Mouse (Mus musculus): ENCODE data around the gene Chchd6. TPM values are rescaled to one million over a fixed set of nuclear protein-coding genes. Genes with fewer than 3 reads are reported as not detected.

Gene Chchd6
- total and polyA plus RNA-seq, 3 experiments, result 4.7 to 15.8 (median 7.1) TPM

GRCm38 (mm10) chr6:89345855-89346254, 249.6 kb downstream of the Chchd6 start:
- ATAC-seq (ENCODE audit: extremely low read depth, insufficient number of reproducible peaks, low FRiP score, poor library complexity, severe bottlenecking), result no peak
- TF ChIP-seq POLR2AphosphoS5 (IDR thresholded peaks at IDR 0.05; ENCODE audit: insufficient replicate concordance, low read depth, low read length) (no peak), CTCF (IDR thresholded peaks at IDR 0.05; ENCODE audit: low read depth, low read length) (no peak)
- H3K36me3 ChIP-seq (replicated peaks), result peaks cover 98% of the 10 kb centered on the region
- DNase-seq (ENCODE audit: low spot score), result no peak
- H3K27me3 ChIP-seq (ENCODE audit: insufficient read depth, low read length), result no peaks in the 10 kb centered on the region
- peaks cover 14% of the 10 kb centered on the region for H3K4me1 ChIP-seq (ENCODE audit: insufficient read depth, low read depth, low read length)
- H3K4me3 ChIP-seq (ENCODE audit: low read depth, low read length), result no peak overlapping the region
- no peaks in the 10 kb centered on the region for H3K9me3 ChIP-seq (replicated peaks)

DNA sequence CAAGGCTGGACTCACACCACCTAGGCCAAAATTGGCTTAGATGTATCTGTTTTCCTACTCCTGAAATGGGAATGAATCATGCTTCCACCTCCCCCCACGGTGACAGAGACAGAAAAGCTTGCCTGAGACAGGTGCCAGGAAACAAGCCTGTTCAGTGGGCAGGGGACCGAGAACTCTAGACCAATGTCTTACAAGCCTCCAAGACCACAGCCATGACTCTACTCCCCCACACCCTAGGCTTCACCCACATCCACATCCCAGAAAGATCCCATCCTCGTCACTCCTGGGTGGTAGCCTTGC, 250.0 kb downstream of the Chchd6 start:
- H3K4me1 ChIP-seq (ENCODE audit: insufficient read depth, low read depth, low read length), result peaks cover 14% of the 10 kb centered on the region
- peaks cover 98% of the 10 kb centered on the region for H3K36me3 ChIP-seq (replicated peaks)
- no peak overlapping the region for H3K4me3 ChIP-seq (ENCODE audit: low read depth, low read length)
- H3K27me3 ChIP-seq (ENCODE audit: insufficient read depth, low read length), result no peaks in the 10 kb centered on the region
- DNase-seq (ENCODE audit: low spot score), result no peak
- no peaks in the 10 kb centered on the region for H3K9me3 ChIP-seq (replicated peaks)
- ATAC-seq (ENCODE audit: extremely low read depth, insufficient number of reproducible peaks, low FRiP score, poor library complexity, severe bottlenecking), result no peak
- TF ChIP-seq POLR2AphosphoS5 (IDR thresholded peaks at IDR 0.05; ENCODE audit: insufficient replicate concordance, low read depth, low read length), result no peak
- TF ChIP-seq GATA1 (IDR thresholded peaks at IDR 0.05; ENCODE audit: borderline replicate concordance, low read length), result no peak
- no peak for TF ChIP-seq GATA2 (IDR thresholded peaks at IDR 0.05; ENCODE audit: borderline replicate concordance, low read depth, low read length)
- TF ChIP-seq CTCF (IDR thresholded peaks at IDR 0.05; ENCODE audit: low read depth, low read length), result no peak
- TF ChIP-seq TAL1 (conservative IDR thresholded peaks at IDR 0.05; ENCODE audit: low read depth, low read length), result no peak

DNA sequence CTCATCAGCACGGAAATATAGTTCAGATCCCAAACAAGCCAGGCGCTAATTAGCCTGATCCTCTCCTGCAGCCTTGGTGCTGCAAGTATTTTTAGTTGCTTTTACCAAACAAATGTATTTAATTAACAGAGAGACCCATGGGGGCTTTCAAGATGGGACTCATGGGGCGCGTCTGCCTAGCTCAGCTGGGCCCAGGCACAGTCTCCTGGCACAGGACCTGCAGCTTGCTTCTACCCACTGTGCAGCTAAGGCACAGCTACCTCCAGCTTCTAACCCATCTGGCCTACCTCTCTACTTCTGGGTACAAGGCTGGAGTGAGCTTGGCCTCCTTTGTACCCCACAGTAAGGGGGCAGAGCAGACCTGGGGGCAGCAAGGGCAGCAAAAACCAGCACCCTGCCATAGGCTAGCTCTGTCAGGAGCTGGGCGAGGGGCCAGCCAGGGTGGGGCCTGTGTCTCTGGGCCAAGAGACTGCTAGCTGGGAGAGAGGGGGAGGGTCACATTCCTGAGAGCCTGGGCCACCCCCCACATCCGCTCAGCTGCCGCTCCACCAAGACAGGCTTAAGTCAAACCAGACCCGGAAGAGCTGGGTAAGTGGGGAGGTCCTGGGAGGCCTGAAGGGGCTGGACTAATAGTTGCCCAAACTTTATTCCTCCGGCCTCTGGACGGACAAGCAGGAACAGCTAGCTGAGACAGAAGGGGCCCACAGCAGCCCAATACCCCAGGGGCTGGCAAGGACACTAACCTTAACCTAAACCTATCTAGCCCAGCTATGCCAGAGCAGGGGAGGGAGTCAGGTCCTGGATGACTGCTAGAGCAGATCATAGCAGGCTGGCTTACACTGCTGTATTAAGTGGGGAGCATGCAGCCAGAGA, 250.6 kb downstream of the Chchd6 start:
- Histone ChIP-seq H3K27me3 (ENCODE audit: insufficient read depth, low read length) (no peaks in the 10 kb centered on the region), H3K4me3 (ENCODE audit: low read depth, low read length) (no peak overlapping the region), H3K9me3 (replicated peaks) (no peaks in the 10 kb centered on the region), H3K4me1 (ENCODE audit: insufficient read depth, low read depth, low read length) (peaks cover 14% of the 10 kb centered on the region), H3K36me3 (replicated peaks) (peaks cover 98% of the 10 kb centered on the region)
- ATAC-seq (ENCODE audit: extremely low read depth, insufficient number of reproducible peaks, low FRiP score, poor library complexity, severe bottlenecking), result peak; percentile 67
- TF ChIP-seq TAL1 (conservative IDR thresholded peaks at IDR 0.05; ENCODE audit: low read depth, low read length) (no peak), GATA1 (IDR thresholded peaks at IDR 0.05; ENCODE audit: borderline replicate concordance, low read length) (no peak)
- peak; percentile 52 for DNase-seq (ENCODE audit: low spot score)

DNA sequence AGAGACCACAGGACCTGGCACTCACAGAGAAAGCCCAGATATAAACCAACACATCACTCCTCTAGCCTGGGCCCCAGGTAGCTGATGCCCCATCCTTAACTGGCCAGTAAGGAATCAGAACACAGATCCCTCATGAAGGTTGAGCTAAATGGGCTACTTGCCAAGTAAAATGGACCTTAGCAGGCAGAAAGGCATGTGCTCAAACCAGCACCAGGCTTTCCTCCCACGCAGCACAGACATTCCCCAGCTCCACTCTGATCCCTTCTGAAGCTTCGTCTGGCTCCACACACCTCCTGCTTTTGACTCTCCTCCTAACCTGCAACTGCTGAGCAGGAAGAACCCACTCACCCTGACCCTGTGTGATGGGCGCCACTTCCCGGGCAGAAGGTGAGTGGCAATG, 253.5 kb downstream of the Chchd6 start:
- TF ChIP-seq GATA2 (IDR thresholded peaks at IDR 0.05; ENCODE audit: borderline replicate concordance, low read depth, low read length), result no peak
- TF ChIP-seq POLR2AphosphoS5 (IDR thresholded peaks at IDR 0.05; ENCODE audit: insufficient replicate concordance, low read depth, low read length), result no peak
- no peak for TF ChIP-seq CTCF (IDR thresholded peaks at IDR 0.05; ENCODE audit: low read depth, low read length)
- no peak for TF ChIP-seq GATA1 (IDR thresholded peaks at IDR 0.05; ENCODE audit: borderline replicate concordance, low read length)
- no peak for TF ChIP-seq TAL1 (conservative IDR thresholded peaks at IDR 0.05; ENCODE audit: low read depth, low read length)
- DNase-seq (ENCODE audit: low spot score), result no peak
- Histone ChIP-seq H3K27me3 (ENCODE audit: insufficient read depth, low read length) (no peaks in the 10 kb centered on the region), H3K9me3 (replicated peaks) (no peaks in the 10 kb centered on the region), H3K36me3 (replicated peaks) (peaks cover 98% of the 10 kb centered on the region), H3K4me1 (ENCODE audit: insufficient read depth, low read depth, low read length) (peaks cover 14% of the 10 kb centered on the region), H3K4me3 (ENCODE audit: low read depth, low read length) (no peak overlapping the region)
- no peak for ATAC-seq (ENCODE audit: extremely low read depth, insufficient number of reproducible peaks, low FRiP score, poor library complexity, severe bottlenecking)

- TF ChIP-seq GATA2 (IDR thresholded peaks at IDR 0.05; ENCODE audit: borderline replicate concordance, low read depth, low read length) (no peak), POLR2AphosphoS5 (IDR thresholded peaks at IDR 0.05; ENCODE audit: insufficient replicate concordance, low read depth, low read length) (no peak), CTCF (IDR thresholded peaks at IDR 0.05; ENCODE audit: low read depth, low read length) (no peak), TAL1 (conservative IDR thresholded peaks at IDR 0.05; ENCODE audit: low read depth, low read length) (no peak), GATA1 (IDR thresholded peaks at IDR 0.05; ENCODE audit: borderline replicate concordance, low read length) (no peak)
- ATAC-seq (ENCODE audit: extremely low read depth, insufficient number of reproducible peaks, low FRiP score, poor library complexity, severe bottlenecking) (no peak), DNase-seq (ENCODE audit: low spot score) (no peak)
- Histone ChIP-seq H3K9me3 (replicated peaks) (no peaks in the 10 kb centered on the region), H3K36me3 (replicated peaks) (peaks cover 99% of the 10 kb centered on the region), H3K4me3 (ENCODE audit: low read depth, low read length) (no peak overlapping the region), H3K27me3 (ENCODE audit: insufficient read depth, low read length) (no peaks in the 10 kb centered on the region), H3K4me1 (ENCODE audit: insufficient read depth, low read depth, low read length) (no peaks in the 10 kb centered on the region)
Observed at GRCm38 (mm10) chr6:89339447-89339846, 256.0 kb downstream of the Chchd6 start.

DNA sequence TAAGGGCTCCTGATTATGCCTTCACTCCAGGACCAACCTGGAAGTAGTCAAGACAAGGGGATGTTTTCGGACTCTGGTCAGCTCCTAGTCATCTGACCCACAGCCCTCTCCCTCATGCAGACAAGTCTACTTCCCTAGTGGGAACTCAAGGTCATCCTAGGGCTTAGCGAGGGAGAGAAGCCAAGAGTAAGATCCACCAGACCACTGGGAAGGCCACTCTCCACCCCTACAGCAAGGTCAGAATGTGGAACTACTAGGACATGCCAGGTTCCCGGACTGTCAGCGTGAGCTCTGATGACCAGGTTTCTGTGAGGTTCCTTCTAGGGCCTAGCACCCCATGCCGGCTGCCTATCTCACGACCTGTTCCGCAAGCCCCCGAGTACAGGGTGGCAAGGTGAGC, 256.7 kb downstream of the Chchd6 start:
- no peaks in the 10 kb centered on the region for H3K4me1 ChIP-seq (ENCODE audit: insufficient read depth, low read depth, low read length)
- TF ChIP-seq TAL1 (conservative IDR thresholded peaks at IDR 0.05; ENCODE audit: low read depth, low read length) (no peak), CTCF (IDR thresholded peaks at IDR 0.05; ENCODE audit: low read depth, low read length) (no peak), GATA2 (IDR thresholded peaks at IDR 0.05; ENCODE audit: borderline replicate concordance, low read depth, low read length) (no peak), GATA1 (IDR thresholded peaks at IDR 0.05; ENCODE audit: borderline replicate concordance, low read length) (no peak), POLR2AphosphoS5 (IDR thresholded peaks at IDR 0.05; ENCODE audit: insufficient replicate concordance, low read depth, low read length) (no peak)
- no peak overlapping the region for H3K4me3 ChIP-seq (ENCODE audit: low read depth, low read length)
- DNase-seq (ENCODE audit: low spot score), result no peak
- no peak for ATAC-seq (ENCODE audit: extremely low read depth, insufficient number of reproducible peaks, low FRiP score, poor library complexity, severe bottlenecking)
- H3K9me3 ChIP-seq (replicated peaks), result no peaks in the 10 kb centered on the region
- H3K27me3 ChIP-seq (ENCODE audit: insufficient read depth, low read length), result no peaks in the 10 kb centered on the region
- peaks cover 98% of the 10 kb centered on the region for H3K36me3 ChIP-seq (replicated peaks)

All from G1E (cell line).